Mouse (Mus musculus) heart, adult 2 months (tissue): ENCODE results near the gene Prdm16. TPM values are rescaled to one million over a fixed set of nuclear protein-coding genes. Genes with fewer than 3 reads are reported as not detected.
A peak's percentile ranks its signal among the peaks of the same experiment; 100 is the strongest.

Experiments used
- DNase-seq, 2 experiments: peaks; one replicate each; pipeline ENCODE4 v3.0.0; 2021
- H3K27ac ChIP-seq: fragments of 200-600 bp; 2 replicates; pipeline ENCODE4 v1.8.1; 2022
- H3K27me3 ChIP-seq: fragments of 200-500 bp; 2 replicates; pipeline ENCODE4 v1.6.1; 2012; ENCODE audit warnings: mild to moderate bottlenecking, low read length, inconsistent platforms, mixed read lengths; ENCODE audit not compliant: control insufficient read depth, insufficient read depth
- H3K36me3 ChIP-seq: fragments of 200-500 bp; 2 replicates; pipeline ENCODE4 v1.6.1; 2012; ENCODE audit warnings: low read length, inconsistent platforms; ENCODE audit not compliant: control insufficient read depth, insufficient read depth
- H3K4me1 ChIP-seq: fragments of 200-500 bp; 2 replicates; pipeline ENCODE4 v1.6.1; 2011; ENCODE audit warnings: low read length; ENCODE audit not compliant: control insufficient read depth, insufficient read depth
- H3K4me3 ChIP-seq: fragments of 200-600 bp; 2 replicates; pipeline ENCODE4 v1.8.1; 2022
- H3K79me2 ChIP-seq: fragments of 200-500 bp; replicated peaks from 2 replicates; pipeline ENCODE4 v1.6.1; 2012; ENCODE audit warnings: mild to moderate bottlenecking, inconsistent platforms, low read length, moderate library complexity, mixed read lengths; ENCODE audit not compliant: control insufficient read depth, insufficient read depth
- H3K9ac ChIP-seq: fragments of 200-500 bp; 2 replicates; pipeline ENCODE4 v1.6.1; 2012; ENCODE audit warnings: low read depth, mild to moderate bottlenecking, control low read depth, inconsistent platforms, low read length, mixed read lengths
- CTCF ChIP-seq: fragments of 200-600 bp; IDR thresholded peaks from 2 replicates; pipeline ENCODE4 v1.8.1; 2022; ENCODE audit warnings: antibody characterized with exemption, mild to moderate bottlenecking, moderate library complexity
- EP300 ChIP-seq: fragments of 200-500 bp; IDR thresholded peaks from 2 replicates; pipeline ENCODE4 v1.6.1; 2011; ENCODE audit warnings: low read depth, low read length, control low read depth; ENCODE audit not compliant: insufficient read depth
- POLR2A ChIP-seq: fragments of 200-500 bp; IDR thresholded peaks from 2 replicates; pipeline ENCODE4 v1.6.1; 2011; ENCODE audit warnings: mild to moderate bottlenecking, low read depth, low read length, control low read depth; ENCODE audit not compliant: insufficient read depth
- WGBS: fragments of 180-500 bp; shearing (Covaris S2); methylation state at CpG from one replicate; pipeline ENCODE4 v1.1.7; 2018; 5-methylcytosine and 5-hydroxymethylcytosine counted together
- intact Hi-C: fragments of 180-260 bp; cut with DNase I; formaldehyde crosslinking; loops from one replicate; pipeline ENCODE4 v1.15.1; 2025
- polyA plus RNA-seq: library from polyadenylated mRNA; depleted of rRNA; stranded (reverse); fragments of >200 nt; gene quantifications from 2 replicates; pipeline ENCODE4 v1.2.3, GENCODE M21; 2012; rRNA removed
- total RNA-seq, 2 experiments: library from RNA; stranded (reverse); gene quantifications; 2 replicates each; pipeline ENCODE4 v1.2.3; 2021

Prdm16 gene
- total and polyA plus RNA-seq, 3 experiments, result 7.6 to 18.1 (median 16.8) TPM

GRCm38 (mm10) chr4:154273000-154273399 lies 363.7 kb downstream of the Prdm16 start:
- DNase-seq, result peak in 1 of 2 experiments; percentile 23
- Histone ChIP-seq H3K4me3 (no peak overlapping the region), H3K9ac (no peak overlapping the region), H3K27ac (no peak overlapping the region), H3K36me3 (no peaks in the 10 kb centered on the region), H3K27me3 (no peaks in the 10 kb centered on the region), H3K79me2 (no peaks in the 10 kb centered on the region), H3K4me1 (no peaks in the 10 kb centered on the region)
- intact Hi-C loops, result loop anchor here (1.0 kb wide), 1 partner anchor 110 kb away; no protein-coding TSS in a partner anchor
- TF ChIP-seq POLR2A (no peak), EP300 (no peak), CTCF (peak; percentile 90)
- 49% methylated on average over 3 of the region's 3 CpGs for WGBS

GRCm38 (mm10) chr4:154269520-154269919 lies 367.2 kb downstream of the Prdm16 start:
- Histone ChIP-seq H3K9ac (no peak overlapping the region), H3K79me2 (no peaks in the 10 kb centered on the region), H3K36me3 (no peaks in the 10 kb centered on the region), H3K27ac (no peak overlapping the region), H3K4me3 (no peak overlapping the region), H3K27me3 (no peaks in the 10 kb centered on the region), H3K4me1 (no peaks in the 10 kb centered on the region)
- DNase-seq, result no peak
- TF ChIP-seq POLR2A (no peak), CTCF (no peak), EP300 (no peak)
- 64% methylated on average over 10 of the region's 10 CpGs for WGBS
- intact Hi-C loops, result no loop called here

GRCm38 (mm10) chr4:154267511-154267910 lies 369.2 kb downstream of the Prdm16 start:
- TF ChIP-seq EP300 (no peak), CTCF (no peak), POLR2A (no peak)
- DNase-seq, result no peak
- no peaks in the 10 kb centered on the region for H3K27me3 ChIP-seq
- H3K27ac ChIP-seq, result no peak overlapping the region
- intact Hi-C loops, result no loop called here
- H3K79me2 ChIP-seq, result no peaks in the 10 kb centered on the region
- no peak overlapping the region for H3K4me3 ChIP-seq
- H3K4me1 ChIP-seq, result no peaks in the 10 kb centered on the region
- WGBS, result 75% methylated on average over 6 of the region's 6 CpGs
- no peak overlapping the region for H3K9ac ChIP-seq
- no peaks in the 10 kb centered on the region for H3K36me3 ChIP-seq

Other genes starting within 250 kb of the Prdm16 start
- not detected for gene Actrt2, start 31.0 kb upstream of the Prdm16 start, total RNA-seq
- gene Actrt2, start 31.0 kb upstream of the Prdm16 start, polyA plus RNA-seq, result 0.18 and 0.47 TPM in 2 replicates
- under 1 TPM; 0.09 to 0.10 TPM for gene Ttc34, start 200.6 kb upstream of the Prdm16 start, total RNA-seq
- gene Ttc34, start 200.6 kb upstream of the Prdm16 start, polyA plus RNA-seq, result 0.12 and 0.31 TPM in 2 replicates
- not detected for gene Mmel1, start 232.7 kb upstream of the Prdm16 start, total RNA-seq
- 0.16 TPM in 1 of 2 replicates, not detected in the other for gene Mmel1, start 232.7 kb upstream of the Prdm16 start, polyA plus RNA-seq